Mouse (Mus musculus) liver, embryonic 14.5 days (tissue): ENCODE data around the gene Zfp57.

Source experiments
- CTCF ChIP-seq: IDR thresholded peaks from 2 replicates; pipeline ENCODE4 v1.5.1; 2016; ENCODE audit warnings: antibody characterized with exemption, low read depth, control low read depth
- EP300 ChIP-seq: IDR thresholded peaks from 2 replicates; pipeline ENCODE4 v1.6.1; 2016; ENCODE audit warnings: antibody characterized with exemption, low read depth

- TF ChIP-seq CTCF: no peak
- TF ChIP-seq EP300: no peak
These were observed 48.3 kb upstream of the Zfp57 start for GRCm38 (mm10) chr17:36952631-36953030.
